Mouse (Mus musculus): ENCODE measurements around the gene Ivd.

The Ivd gene

DNA sequence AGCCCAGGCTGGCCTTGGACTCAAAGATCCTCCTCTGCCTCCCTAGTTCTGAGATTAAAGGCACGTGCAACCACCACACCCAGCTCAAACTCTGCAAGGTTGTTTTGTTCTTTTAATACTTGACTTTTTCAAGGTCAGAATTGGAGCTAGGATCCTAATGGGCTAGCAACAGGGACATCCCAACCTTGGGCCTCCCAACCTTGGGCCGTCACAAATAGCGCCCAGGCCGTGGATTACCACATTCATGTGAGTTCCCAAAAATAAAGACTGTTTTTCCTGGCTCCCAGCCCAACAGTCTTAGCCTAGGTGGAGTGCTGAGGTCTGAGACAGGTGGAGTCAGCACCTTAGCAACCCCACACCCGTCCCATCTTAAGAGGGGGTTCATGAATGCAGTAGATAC is 20.2 kb downstream of the Ivd start:
- DNase-seq (ENCODE audit: extremely low read depth, insufficient read length, low spot score) = no peak

DNA sequence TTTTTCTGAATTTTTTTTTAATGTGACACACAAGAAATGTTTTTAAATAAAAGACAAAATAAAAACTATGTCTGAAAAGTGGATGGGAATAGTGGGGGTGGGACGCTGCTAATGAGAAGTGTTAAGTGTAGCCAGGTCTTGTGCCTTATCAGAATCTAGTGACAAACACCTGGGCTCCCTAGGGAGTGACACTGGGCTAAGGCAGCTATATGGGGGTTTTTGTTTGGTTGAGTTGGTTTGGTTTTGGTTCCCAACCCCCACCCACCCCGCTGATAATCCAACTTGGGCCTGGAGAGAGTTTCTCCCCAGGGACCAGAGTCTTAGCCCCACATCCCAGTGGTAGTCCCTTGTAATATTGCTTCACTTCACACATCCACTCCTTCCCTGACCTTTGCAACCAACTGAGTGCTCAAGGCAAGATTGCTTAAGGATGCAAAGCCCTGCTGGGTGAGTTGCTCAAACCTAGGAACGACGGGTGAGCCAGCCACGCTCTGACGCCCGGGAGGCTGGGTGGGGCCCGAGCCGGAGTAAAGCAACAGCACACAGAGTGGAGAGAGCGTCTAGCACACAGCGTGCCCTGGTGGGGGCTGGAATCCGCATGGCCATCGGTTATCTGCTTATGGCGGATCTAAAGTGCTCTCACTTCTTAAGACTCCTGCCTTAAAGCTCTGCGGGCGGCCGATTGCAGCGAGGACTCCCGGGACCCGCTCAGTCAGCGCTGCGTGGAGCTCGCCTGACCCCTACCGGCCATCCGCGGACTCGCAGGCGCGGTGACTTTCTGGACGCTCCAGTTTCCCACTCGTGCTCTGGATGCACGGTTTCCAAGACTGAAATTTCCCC is 21.3 kb downstream of the Ivd start:
- peak; percentile 93 for DNase-seq (ENCODE audit: extremely low read depth, insufficient read length, low spot score)

DNA sequence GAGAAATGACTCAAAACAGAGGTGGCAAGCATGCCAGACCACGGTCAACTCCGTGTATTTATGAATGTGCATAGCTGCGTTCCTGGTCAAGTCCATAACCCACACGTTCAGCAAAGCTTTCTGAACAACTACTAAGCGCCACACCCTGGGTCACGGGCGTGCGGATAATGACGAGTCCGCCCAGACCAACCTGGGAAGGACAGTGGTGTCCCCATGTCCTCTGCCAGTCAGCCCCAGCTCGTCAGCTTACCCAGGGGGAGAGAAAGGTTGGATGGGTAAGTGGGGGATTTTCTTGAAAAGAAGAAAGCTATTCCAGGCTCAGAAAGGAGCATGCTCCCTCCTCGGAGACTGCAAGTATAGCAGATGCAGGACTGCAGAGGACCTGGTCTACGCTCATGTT is 25.7 kb downstream of the Ivd start:
- DNase-seq (ENCODE audit: extremely low read depth, insufficient read length, low spot score) = no peak

DNA sequence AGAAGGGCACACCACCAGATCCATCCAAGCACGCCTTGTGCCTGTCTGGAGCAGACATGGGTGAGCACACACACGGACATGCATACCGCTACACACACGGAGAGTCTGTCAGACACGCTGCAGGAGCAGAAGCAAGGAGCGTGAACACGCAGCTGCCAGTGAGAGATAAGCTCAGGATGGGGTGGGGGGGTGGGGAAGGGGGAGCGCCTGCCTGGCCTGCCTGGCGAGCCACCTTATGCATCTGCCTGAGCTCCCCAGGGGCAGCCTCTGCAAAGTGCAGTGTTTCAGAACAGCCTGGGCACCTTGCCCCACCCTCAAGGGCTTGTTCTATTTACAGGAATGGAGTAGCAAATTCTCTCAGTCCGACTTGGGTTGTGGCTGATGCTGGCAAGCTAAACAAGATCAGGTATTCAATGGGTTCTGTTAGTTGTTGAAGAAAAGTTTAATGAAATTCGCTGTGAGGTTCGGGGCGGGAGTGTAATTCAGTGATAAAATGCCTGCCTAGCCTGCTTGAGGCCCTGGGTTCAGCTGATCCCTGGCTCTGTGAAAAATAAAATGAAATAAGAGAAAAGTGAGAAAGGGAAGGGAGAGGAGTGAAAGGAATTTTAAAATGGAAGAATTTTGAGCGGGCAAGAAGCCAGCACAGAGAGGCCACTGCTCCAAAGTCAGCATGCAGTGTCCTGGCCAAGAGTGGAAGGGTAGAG is 26.2 kb downstream of the Ivd start:
- no peak for DNase-seq (ENCODE audit: extremely low read depth, insufficient read length, low spot score)

DNA sequence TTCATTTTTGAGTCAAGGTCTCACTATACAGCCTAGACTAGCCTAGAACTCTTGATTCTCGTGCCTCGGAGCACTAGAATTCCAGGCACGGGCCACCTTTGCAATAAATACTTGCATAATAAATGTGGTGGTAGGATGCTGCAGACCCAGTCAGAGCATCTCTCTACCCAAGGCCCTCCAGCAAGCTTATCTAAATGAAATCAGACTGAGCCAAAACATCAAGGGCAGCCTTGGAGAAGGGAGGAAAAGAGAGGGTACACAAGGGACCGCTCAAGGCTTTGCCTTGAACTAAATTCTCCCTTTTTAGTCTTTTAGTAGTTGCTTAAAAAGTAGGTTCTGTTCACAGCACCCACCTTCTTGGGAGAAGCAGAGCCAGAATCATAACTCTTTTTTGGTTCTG is 29.4 kb downstream of the Ivd start:
- no peak for DNase-seq (ENCODE audit: extremely low read depth, insufficient read length, low spot score)

DNA sequence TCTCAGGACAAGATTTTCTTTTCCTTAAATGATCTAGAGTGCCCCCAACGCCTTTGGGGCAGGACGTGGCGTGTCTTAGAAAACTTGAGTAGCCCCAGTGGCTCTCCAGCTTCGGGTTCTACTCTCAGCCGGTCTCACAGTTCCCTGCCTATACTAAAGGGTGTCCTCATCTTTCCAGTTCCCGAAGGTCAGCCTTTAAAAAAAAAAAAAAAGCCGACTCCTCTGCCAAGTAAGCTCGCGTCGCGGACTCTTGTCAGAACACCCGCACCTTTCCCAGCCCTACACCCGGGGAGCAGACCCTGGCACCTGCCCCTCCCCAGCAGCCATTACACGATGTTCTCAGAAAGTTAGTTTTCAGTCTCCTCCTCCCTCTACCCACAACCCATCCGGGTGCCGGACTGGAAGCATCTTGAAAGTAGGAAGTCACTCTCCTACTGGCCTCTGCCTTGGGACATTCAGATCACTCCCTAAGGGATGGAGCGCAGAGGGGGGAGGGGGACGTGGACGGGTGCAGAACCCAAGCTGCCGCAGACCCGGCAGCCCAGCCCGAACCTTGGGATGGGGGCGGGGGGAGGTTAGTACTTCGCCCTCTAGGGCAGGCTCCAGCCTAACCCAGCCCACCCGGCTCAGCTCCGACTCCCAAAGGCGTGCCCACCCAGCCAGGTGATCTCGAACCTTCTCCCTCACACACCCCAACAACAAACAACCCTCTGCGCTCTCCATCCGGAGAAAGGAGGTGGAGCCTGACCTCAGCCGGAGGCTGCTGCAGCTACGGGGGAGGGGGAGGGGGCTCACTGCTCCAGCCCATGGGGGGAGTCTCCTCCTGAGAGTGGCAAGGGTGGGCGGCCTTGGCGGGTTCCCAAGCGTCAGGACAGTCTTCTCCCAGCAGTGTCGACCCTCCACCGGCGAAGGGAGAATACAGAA is 34.5 kb downstream of the Ivd start:
- no peak for DNase-seq (ENCODE audit: extremely low read depth, insufficient read length, low spot score)

DNA sequence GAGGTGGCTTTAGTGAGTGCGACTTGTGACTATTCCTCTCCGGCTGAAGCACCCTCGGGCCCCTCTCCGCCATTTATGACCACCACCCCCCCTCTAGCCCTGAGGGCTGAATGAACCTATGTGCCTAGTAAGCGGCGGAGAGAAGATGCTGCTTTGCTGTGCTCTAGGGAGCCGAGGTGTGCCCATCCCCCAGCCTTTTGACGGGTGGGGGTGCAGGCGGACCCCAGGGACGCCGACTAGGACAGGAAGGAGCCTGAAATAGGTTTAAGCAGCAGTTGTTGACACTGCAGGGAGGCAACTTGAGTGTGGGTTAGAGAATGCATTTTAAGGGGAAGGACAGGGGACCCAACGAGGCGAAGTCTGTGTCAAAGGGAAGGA is 35.1 kb downstream of the Ivd start:
- no peak for DNase-seq (ENCODE audit: extremely low read depth, insufficient read length, low spot score)

DNA sequence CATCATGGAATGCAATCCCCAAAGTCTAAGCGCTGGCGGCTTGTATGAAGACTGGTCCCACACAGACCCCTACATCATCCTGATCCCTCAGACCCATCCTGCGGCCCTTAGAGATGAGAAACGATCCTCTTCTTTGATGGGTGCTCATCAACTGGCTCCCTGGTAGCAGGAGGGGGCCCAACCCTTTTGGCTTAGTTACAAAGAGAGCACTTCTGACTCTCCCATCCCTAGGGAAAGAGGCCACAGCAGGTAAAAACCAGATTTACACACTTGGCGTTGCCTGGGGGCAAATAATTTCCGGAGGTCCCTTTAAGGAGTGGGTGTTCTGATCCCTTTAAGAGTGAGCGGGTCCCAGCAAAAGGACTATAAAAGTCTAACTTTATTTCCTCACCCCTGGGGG is 35.6 kb downstream of the Ivd start:
- no peak for DNase-seq (ENCODE audit: extremely low read depth, insufficient read length, low spot score)

DNA sequence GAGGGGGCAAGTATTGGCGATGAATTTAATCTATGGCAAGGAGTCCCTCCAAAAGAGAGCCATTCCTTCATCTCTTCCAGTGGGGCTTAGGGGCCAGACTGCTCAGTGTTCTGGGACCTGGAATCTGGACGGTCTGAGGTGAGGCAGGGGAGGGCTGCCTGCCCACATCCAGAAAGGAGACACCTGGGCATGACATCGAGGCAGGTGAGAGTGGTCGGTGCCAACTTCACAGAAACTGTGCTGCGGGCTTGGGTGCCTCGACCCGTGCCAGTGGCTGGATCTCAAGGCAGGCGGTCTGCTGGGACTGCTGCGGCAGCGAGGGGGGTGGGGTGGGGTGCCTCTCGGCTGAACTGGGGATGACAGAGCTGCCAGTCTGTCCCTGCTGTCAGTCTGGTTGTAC is 36.1 kb downstream of the Ivd start:
- DNase-seq (ENCODE audit: extremely low read depth, insufficient read length, low spot score) = no peak

DNA sequence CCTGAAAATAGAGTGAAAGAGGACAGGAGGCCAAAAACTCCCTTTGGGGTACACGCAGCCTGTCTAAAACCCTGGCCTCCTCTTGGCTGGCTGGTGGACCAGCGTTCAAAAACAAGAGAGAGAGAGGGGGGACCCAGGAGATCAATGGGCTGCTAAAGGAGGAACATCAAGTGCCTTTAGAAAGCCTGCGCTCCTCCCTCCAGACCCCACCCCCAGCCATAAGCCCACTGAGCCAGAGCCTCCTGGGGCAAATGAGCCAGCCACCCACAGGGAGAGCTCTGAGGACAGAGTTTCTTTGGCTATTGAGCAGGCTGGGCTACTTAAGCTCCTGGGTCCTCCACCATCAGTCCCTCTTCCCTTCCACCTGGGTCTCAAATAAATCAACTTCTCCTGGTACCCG is 37.0 kb downstream of the Ivd start:
- DNase-seq (ENCODE audit: extremely low read depth, insufficient read length, low spot score) = no peak

DNA sequence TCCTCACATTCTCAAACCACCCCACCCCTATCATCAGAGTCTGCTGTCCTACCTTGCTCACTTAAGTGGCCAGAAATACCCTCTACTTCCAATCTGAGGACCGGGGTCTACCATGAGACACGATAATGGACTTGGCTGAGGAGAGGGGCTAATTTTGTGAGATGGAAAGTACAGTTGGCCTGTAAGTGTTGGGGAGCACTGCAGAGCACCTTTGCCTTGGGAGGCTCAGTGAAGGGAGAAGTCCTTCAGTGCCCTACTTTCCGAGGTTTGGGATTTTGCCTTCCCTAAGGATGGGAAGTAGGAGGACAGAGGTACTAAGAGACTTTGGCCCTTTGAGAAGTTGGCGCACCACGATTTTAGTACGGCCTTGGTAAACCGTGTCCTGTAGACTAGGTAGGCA is 37.6 kb downstream of the Ivd start:
- no peak for DNase-seq (ENCODE audit: extremely low read depth, insufficient read length, low spot score)

DNA sequence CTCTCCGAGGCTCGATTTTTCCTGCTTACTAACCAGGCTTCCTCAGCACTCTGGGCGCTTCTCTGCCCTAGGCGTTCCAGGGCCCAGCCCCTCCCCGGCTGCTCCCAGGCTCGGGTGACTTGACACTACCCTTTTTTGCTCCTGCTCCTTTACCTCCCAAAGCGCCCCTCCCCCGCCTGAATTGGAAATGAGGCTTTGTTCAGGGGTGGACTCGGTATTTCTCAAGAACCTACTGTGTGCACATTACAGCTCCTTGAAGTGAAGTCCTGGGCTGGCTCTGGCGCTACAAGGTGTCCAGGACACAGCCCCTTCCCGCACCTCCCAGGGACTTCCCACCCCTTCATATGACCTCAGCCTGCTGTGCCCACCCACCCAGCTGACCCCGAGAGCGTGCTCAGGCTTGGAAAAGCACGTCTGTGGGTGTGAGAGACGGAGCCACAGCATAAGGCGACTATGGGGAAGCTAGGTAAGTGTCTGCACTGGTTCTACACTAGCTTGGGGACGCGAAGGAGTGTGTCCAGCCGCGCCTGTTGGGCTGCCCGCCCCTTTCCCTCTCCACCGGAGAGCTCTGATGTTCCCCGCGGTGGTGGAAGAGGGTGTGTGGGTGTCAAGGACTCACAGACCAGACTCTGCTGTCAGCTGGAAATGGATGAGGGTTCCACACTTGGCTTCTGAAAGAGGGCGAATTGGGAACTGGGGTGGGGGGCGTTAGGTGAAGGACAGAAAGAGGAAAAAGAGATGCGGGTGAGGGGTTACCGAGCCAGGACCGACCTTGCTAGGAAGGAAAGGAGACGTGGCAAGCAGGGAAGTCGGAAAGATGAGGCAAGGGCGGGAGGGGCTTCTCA is 38.4 kb downstream of the Ivd start, which contains the start of gene Bahd1:
Gene Bahd1 (plus strand): TSS at position 397 of the 845 bp plus-strand sequence.
- DNase-seq (ENCODE audit: extremely low read depth, insufficient read length, low spot score) = peak; percentile 74

DNA sequence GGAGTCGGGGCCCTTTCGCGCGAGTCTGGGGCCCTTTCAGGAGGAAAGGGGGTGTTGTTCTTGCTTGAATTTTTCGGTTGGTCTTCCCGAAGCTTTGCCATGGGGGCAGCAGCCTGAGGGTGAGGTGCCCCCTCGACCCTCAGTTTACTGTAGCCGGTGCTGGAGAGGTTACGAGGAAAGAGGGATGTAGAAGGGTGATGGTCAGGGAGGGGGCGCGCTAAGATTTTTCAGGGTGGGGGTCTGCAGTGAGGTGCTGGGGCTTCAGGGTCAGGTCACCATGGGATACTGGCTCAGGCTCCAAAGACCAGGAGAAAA is 39.0 kb downstream of the Ivd start:
- DNase-seq (ENCODE audit: extremely low read depth, insufficient read length, low spot score) = peak; percentile 44

DNA sequence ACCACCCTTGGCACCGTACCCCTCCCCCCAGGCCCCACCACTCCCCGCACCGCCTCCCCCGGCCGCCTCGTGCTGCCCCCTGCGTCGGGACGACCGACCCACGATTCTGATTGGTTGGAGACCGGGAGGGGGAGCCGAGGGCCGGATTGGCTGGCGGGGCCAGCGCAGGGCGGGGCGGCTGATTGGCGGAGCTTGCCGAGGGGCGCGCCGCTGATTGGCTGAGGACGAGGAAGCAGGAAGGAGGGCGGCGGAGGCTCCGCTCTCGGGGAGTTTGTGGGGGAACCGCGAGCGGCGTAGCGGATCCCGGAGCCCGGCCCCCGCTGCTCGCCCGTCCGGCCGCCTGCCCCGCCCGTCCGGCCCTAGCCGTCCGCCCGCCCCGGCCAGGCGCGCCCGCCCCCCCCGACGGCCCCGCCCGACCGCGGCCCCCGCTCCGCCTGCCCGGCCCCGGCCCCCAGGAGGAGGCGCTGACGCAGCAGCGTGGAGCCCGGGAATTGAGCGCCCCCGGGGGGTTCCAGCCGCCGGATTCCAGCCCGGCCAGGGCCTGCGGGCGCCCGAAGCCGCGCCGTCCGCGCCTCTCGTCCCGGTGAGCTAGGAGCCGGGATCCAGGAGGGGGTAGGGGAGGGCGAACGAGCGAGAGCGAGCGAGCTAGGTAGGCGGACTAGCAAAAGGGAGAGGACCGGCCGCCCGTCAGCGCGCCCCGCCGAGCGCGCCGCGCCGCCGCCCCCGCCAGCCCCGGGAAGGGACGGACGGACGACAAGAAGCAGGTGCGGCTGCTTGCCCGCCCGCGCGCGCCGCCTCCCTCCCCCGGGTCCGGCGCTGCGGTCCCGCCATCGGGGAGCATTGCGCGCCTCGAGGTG is 39.6 kb downstream of the Ivd start:
- peak; percentile 95 for DNase-seq (ENCODE audit: extremely low read depth, insufficient read length, low spot score)

DNA sequence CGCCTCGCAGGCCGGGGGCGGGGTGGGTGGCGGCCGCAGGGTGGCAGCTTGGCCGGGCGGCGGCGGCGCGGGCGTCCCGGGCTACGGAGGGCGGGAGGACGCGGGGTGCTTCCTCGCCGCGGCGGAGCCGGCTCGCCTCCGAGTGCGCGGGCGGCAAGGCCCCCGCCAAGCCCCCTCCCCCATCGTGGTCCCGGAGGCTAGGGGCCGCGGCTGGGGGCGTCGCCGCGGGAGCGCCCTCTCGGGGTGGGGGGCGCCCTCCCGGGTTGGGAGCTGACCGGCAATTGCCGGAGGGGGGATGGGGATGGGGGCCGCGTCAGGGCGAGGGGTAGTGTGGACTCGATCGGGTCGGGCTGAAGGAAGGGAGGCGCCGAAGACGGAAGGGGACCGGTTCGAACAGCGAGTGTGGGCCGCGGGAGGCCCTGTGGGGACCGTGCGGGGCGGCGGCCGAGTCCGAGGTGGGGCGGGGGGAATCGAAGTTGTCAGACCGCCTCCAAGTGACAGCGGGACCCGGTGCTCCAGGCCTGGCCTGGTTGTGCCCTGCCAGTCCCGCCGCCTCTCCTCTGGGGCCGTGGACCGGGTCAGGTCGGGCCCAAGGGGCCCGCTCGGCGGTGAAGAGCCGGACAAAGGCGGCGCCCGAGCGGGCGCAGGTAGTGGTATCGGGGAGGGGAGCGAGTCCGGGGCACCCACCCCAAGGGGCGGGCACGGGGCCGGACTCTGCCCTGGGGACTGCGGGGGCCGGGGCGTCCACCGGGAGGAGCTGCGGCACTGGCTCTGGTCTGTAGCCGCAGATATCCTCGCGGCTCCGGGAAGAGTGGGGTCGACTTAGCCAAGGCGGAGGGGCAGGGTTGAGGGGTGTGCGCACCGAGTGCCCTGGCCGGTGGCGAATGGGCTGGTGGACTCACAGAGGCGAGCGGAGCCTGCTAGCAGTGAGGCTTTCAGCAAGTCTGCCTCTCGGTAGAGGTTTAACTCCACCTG is 40.6 kb downstream of the Ivd start:
- peak; percentile 70 for DNase-seq (ENCODE audit: extremely low read depth, insufficient read length, low spot score)

DNA sequence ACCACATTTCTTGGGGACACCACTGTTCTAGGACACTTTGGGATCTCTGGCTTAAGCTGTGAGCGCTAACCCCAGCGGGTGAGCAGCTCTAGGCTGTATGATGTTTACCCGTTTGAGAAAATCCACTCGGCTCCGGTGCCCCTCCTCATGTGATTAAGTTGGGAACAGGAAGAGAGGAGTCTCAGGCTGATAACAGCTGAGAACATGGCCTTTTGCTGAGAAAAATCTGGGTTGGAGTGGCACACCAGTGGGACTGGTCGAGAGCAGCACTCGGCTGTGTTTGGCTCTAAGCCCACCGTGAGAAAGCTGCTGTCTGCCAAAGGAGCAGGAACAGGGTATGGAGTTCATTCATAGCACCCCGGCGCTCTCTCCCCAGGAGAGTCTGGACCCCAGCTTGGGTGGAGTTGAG is 41.6 kb downstream of the Ivd start:
- no peak for DNase-seq (ENCODE audit: extremely low read depth, insufficient read length, low spot score)

DNA sequence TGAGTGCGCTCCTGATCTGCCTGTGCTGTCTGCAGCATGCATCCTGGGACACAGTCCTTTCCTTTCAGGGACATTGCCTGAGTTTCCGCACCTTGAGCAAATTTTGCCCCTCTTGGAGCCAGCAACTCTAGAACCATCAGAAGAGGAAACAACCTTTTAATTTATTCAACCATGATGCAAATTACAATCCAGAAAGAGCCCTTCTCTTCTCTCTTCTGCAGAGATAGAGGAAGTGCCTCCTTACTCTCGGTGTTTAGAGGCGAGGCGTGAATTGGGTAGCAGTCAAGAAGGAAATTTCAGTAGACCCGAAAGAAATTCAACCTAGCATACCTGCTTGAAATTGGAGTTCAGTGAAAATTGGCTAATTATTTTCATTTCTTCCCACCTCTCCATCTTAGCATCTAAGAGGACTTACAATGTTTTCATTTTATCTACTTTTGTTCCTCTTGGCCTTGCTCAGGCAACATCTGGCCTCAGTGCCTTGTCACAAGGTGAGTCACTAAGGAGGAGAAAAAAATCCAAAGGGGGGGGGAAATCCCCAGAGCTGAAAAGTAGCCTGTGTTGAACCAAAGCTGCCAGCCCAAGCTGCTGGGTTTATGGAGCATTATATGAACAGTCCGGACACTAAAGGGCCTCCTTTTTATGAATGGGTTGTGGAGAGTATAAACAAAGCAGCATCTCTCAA is 43.8 kb downstream of the Ivd start:
- DNase-seq (ENCODE audit: extremely low read depth, insufficient read length, low spot score) = no peak

DNA sequence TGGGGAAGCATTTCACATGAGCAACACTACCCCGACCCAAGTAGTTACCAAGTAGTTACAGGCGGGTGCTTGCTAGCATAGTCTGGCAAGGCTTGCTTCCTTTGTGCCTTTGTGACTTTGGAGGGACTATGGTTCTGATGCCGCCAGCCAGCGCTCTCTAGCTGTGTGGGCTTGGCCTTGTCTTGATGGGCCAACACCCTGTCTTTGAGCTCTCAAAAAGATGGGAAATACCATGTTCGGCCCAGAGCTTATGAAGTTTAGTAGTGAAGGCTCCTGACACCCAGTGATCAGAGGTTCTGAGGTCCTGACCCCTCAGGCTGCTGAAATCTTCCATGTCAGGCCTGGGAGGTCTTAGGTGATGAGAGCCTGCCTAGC is 44.4 kb downstream of the Ivd start:
- DNase-seq (ENCODE audit: extremely low read depth, insufficient read length, low spot score) = no peak

All from 3134 (cell line).